Mouse (Mus musculus) inflammation-experienced regulatory T-cells (primary cell): ENCODE data around the gene Moxd1. TPM values are rescaled to one million over a fixed set of nuclear protein-coding genes. Genes with fewer than 3 reads are reported as not detected.

Experiments used
- polyA plus RNA-seq, 2 experiments: library from polyadenylated mRNA; unstranded; fragments of 100-300 nt; shearing (Covaris generic); gene quantifications; one replicate each; pipeline ENCODE4 v1.2.1; 2017

The Moxd1 gene
- not detected for polyA plus RNA-seq

DNA sequence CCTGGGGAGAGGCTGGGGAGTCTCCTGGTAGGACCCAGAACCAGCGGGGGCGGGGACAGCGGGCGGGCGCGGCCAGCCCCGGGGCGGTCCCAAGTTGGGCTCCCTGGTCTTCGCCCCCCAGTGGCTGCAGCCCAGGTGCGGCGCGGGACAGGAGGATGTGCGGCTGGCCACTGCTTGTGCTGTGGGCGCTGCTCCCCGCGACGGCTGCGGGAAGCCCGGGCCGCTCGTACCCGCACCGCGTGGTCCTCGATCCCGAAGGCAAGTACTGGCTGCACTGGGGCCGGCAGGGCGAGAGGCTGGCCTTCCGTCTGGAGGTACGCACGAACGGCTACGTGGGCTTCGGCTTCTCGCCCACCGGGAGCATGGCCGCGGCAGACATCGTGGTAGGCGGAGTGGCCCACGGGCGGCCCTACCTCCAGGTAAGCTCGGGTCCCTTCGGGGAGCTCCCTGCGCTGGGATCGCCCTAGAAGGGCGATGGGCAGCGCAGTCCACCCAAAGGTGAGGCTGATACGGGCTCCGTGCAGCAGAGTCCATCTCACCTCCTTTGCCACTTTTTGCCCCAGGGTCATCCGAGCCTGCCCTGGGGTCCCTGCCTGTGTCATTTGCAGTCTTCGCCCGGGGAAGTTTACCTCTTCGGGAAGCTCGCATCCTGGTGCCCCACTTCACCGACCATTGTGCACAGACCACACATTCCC lies at the start of gene Moxd1:
Moxd1 (plus strand) TSS at position 69 of the 695 bp plus-strand sequence.

Other genes with a start within 250 kb of the Moxd1 start
- under 1 TPM in 1 of 2 experiments, not detected in 1; 0.16 TPM for gene Taar6, start 237.9 kb upstream of the Moxd1 start, polyA plus RNA-seq
- gene Taar7a, start 230.0 kb upstream of the Moxd1 start, polyA plus RNA-seq, result under 1 TPM in 1 of 2 experiments, not detected in 1; 0.36 TPM
- under 1 TPM in 1 of 2 experiments, not detected in 1; 0.98 TPM for gene Taar7b, start 223.6 kb upstream of the Moxd1 start, polyA plus RNA-seq
- not detected for gene Taar7d, start 196.3 kb upstream of the Moxd1 start, polyA plus RNA-seq
- gene Taar7e, start 185.9 kb upstream of the Moxd1 start, polyA plus RNA-seq, result under 1 TPM; 0.46 to 0.50 TPM
- gene Taar7f, start 174.0 kb upstream of the Moxd1 start, polyA plus RNA-seq, result not detected
- gene Taar8a, start 147.0 kb upstream of the Moxd1 start, polyA plus RNA-seq, result not detected
- not detected for gene Taar8b, start 131.2 kb upstream of the Moxd1 start, polyA plus RNA-seq
- gene Taar8c, start 121.6 kb upstream of the Moxd1 start, polyA plus RNA-seq, result not detected
- gene Taar9, start 114.0 kb upstream of the Moxd1 start, polyA plus RNA-seq, result 1 to 10 TPM in 1 of 2 experiments, under 1 TPM in 1; 0.14 to 1.4 TPM
- 10 to 100 TPM; 39.8 to 48.8 TPM for gene Stx7, start 74.2 kb upstream of the Moxd1 start, polyA plus RNA-seq